Mouse (Mus musculus) heart, postnatal 36 days (tissue): ENCODE results near the gene Sh2d3c. TPM values are rescaled to one million over a fixed set of nuclear protein-coding genes. Genes with fewer than 3 reads are reported as not detected.

Experiments used
- DNase-seq, 2 experiments: peaks; one replicate each; pipeline ENCODE4 v3.0.0; 2021 to 2022
- intact Hi-C: fragments of 180-260 bp; cut with DNase I; formaldehyde crosslinking; loops from one replicate; pipeline ENCODE4 v1.15.1; 2025
- total RNA-seq, 2 experiments: library from RNA; stranded (reverse); gene quantifications; 2 replicates each; pipeline ENCODE4 v1.2.3; 2021

The Sh2d3c gene
- total RNA-seq, 2 experiments from 2014 or later, result 26.8 to 28.1 TPM

DNA sequence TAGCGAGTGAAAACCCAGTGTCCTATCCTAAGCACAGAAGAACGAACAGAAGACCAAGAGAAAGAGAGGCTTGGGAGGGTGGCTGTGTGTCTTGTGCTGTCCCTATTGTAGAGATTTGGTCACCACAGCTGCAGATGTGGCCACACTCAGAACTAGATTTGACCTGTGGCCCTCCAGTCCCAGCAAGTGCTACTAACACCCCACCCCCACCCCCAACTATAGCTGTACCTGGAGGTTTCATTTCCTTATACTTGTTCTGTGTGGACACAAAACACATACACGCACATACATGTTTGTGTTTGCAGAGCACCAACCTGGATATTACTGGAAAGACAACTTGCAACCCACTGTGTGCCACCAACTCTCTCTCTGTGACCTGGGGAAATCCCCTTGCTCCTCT lies 802 bp upstream of the Sh2d3c start:
- no peak for DNase-seq
- intact Hi-C loops, result no loop called here

DNA sequence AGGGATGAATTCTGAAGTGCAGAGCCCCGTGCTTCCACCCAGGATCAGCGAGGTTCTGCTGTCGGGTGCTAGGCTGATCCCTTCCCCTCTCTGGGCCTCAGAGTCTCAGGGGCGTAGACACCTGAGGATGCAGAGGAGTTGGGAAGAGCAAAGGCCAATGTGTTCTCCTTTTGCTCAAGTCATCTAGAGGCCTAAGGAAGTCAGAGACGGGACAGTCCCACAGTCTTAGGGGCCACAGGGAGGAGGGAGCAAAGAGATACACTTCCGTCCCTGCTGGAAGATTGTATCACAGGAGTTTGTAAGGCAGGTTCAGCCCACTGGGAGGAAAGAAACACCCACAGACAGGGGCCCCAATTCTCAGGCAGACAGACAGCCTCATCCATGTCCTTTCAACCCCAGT lies 1.2 kb downstream of the Sh2d3c start:
- intact Hi-C loops, result no loop called here
- no peak for DNase-seq

DNA sequence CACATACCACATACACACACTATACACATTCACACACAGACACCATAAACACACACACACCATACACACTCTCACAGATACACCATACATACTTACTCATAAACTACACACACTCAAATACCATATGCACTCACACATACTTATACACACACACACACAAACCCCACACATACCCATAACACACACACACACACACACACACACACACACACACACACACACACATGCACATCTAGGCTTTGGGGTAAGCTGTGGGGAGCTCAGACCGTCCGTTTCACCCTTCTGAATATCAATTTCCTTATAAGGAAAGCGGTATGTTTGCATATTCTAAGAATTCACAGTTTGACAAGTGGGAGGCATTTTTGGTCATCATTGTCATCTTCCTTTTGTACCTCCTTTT lies 1.7 kb downstream of the Sh2d3c start:
- intact Hi-C loops, result no loop called here
- no peak for DNase-seq

- no peak for DNase-seq
- intact Hi-C loops, result no loop called here
These were observed 3.3 kb downstream of the Sh2d3c start for GRCm38 (mm10) chr2:32724149-32724548.

DNA sequence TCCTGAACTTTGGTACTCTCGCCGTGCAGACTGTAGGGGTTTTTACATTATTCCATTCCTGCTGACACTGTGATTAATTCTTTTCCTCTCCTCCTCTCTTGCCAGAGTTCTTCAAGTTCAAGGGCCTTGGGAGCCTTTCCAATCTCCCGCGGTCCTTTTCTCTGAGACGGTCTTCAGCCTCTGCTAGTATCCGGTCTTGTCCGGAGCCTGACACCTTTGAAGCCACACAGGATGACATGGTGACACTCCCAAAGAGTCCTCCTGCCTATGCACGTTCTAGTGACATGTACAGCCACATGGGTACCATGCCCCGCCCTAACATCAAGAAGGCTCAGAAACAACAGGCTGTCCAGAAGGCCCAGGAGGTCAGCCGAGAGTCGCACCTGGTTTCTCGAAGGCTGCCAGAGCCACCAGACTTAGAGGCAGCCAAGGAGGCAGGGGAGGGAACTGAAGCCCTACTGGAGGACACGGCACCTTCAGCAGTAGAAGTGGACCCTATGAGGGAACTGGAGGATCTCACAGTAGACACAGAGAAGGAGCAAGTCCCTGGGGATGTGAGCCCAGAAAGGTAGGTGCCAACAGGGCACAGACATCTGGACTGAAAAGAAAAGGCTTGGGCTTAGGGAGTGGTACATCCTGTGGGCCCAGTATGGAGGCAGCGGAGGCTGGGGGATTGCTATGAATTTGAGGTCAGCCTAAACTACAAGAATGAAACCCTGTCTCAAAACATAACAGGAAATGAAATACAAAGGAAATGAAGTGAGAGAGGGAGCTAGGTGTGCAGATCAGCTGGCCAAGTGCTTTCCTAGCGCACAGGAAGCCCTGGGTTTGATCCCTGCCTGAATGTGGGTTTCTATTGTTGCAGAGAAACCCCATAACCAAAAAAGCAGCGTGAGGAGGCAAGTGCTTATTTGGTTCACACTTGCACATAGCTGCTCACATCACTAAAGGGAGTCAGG lies 4.3 kb downstream of the Sh2d3c start:
- DNase-seq, result no peak
- intact Hi-C loops, result no loop called here

GRCm38 (mm10) chr2:32727435-32727834 lies 6.6 kb downstream of the Sh2d3c start:
- intact Hi-C loops, result loop anchor here (1.0 kb wide), 1 partner anchor 13 kb away; no protein-coding TSS in a partner anchor
- peak; percentile 92 to 95 for DNase-seq

DNA sequence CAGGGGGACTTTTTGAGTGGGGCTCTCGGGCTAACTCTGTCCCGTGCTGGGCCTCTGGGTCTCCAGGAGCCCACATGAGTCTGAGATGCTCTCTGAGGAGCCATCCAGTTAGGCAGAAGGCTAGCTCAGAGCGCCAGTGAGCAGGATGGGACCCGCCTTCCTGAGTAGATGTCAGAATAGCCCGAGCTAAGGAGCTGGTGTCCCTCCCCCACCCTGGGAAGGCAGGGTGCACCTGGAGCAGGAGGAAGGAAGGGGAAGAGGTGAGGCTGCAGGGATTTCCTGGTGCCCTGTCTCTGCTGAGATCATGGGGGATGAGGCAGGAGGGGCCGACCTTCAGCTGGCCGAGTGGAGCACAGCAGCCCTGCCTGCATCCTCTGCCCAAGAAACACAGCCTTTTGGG lies 7.6 kb downstream of the Sh2d3c start:
- intact Hi-C loops, result no loop called here
- DNase-seq, result peak; percentile 64 to 68

- no peak for DNase-seq
- intact Hi-C loops, result no loop called here
These were observed 8.7 kb downstream of the Sh2d3c start for GRCm38 (mm10) chr2:32729547-32729946.

GRCm38 (mm10) chr2:32730854-32731253 lies 10.0 kb downstream of the Sh2d3c start:
- no peak for DNase-seq
- intact Hi-C loops, result no loop called here

GRCm38 (mm10) chr2:32731911-32732310 lies 11.1 kb downstream of the Sh2d3c start:
- no peak for DNase-seq
- intact Hi-C loops, result no loop called here

- intact Hi-C loops, result no loop called here
- no peak for DNase-seq
These were observed 11.8 kb downstream of the Sh2d3c start for GRCm38 (mm10) chr2:32732695-32733094.

DNA sequence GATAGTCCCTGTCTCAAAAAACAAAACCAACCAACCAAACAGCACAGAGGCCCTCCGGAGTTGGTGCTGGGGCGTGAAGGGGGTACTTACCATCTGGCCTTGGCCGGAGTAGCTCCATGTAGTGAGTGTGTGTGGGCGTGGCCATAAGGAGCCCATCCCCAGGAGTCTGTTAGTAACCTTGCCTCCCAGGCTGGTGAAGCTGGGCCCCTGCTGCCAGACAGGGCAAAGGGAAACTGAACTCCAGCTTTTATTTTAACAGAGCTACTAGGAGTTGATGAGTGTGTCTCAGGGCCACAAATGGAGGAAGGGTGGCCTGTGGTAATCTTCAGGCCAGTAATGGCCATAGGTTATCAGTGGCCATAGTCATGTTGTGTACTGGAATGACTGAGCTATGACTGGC lies 13.6 kb downstream of the Sh2d3c start:
- no peak for DNase-seq
- intact Hi-C loops, result loop anchor here (2.0 kb wide), 1 partner anchor 20 kb away; no protein-coding TSS in a partner anchor

DNA sequence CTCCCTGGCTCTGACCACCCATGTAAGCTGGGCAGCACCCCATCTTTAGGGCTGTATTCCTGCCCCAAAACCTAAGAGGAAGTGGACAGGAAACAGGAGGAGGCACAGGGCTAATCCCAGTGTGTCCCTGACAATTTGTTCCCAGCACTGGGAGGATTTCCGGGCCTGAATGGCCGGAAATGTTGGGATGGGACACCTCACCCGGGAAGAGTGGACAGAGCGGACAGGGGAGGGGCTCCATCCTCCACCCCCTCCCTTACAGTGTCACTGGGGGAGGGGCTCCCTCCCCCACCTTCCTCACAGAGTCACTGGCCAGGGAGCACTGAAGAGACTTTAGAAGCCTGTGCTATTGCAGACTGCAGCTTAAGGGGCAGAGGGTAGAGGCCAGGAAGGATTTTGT lies 14.1 kb downstream of the Sh2d3c start:
- intact Hi-C loops, result loop anchor here (2.0 kb wide), 1 partner anchor 20 kb away; no protein-coding TSS in a partner anchor
- peak; percentile 71 for DNase-seq

DNA sequence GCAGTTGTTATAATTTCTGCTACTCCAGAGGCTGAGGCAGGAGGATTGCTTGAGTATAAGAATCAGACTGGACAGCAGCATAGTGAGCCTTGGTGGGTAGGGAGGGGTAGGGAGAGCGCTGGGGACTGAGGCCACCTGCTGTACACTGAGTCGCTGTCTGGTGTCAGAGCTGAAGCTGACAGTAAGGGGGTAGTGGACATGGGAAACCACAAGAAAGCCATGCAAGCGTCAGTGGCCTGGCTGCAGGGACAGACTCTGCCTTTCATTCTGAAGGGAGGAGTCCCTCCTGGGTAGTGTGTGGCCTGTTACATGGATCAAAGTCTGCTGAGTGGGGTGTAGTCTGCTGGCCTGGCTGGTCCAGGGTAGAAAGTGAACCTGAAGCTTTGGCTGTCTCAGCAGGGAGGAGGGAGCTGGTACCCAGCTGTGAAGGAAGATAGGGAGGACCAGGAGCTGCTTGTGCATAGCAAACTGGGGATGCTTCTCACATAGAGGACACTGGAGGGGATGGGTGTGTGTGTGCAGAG lies 15.5 kb downstream of the Sh2d3c start:
- intact Hi-C loops, result no loop called here
- no peak for DNase-seq

- no peak for DNase-seq
- intact Hi-C loops, result no loop called here
These were observed 16.2 kb downstream of the Sh2d3c start for GRCm38 (mm10) chr2:32737008-32737407.

- DNase-seq, result no peak
These were observed 18.5 kb downstream of the Sh2d3c start for GRCm38 (mm10) chr2:32739311-32739710.

GRCm38 (mm10) chr2:32740916-32741272 lies 20.0 kb downstream of the Sh2d3c start, which contains the start of gene 6330409D20Rik:
Gene 6330409D20Rik (minus strand): TSS chr2:32741016.
- intact Hi-C loops, result loop anchor here (2.0 kb wide), 1 partner anchor 14 kb away; no protein-coding TSS in a partner anchor
- no peak for DNase-seq

More at GRCm38 (mm10) chr2:32739311-32739710, 18.5 kb downstream of the Sh2d3c start:
- intact Hi-C loops, result no loop called here

- DNase-seq, result peak in 1 of 2 experiments; percentile 57
- intact Hi-C loops, result loop anchor here (2.0 kb wide), 1 partner anchor 13 kb away; no protein-coding TSS in a partner anchor
These were observed 20.7 kb downstream of the Sh2d3c start for GRCm38 (mm10) chr2:32741273-32742172.

GRCm38 (mm10) chr2:32742173-32742531 lies 21.3 kb downstream of the Sh2d3c start:
- no peak for DNase-seq
- intact Hi-C loops, result no loop called here

GRCm38 (mm10) chr2:32744272-32744982 lies 23.6 kb downstream of the Sh2d3c start:
- intact Hi-C loops, result no loop called here
- DNase-seq, result no peak
